Comparison of ENCODE assay signal across 8 mouse cellular contexts in genomic region chr10:30618918-30619210, GRCm38 (mm10). TPM values are rescaled to one million over a fixed set of nuclear protein-coding genes. Genes with fewer than 3 reads are reported as not detected.
A peak's percentile ranks its signal among the peaks of the same experiment; 100 is the strongest.
DNase-seq lines count a peak whose midpoint lies in the region; ATAC-seq and TF ChIP-seq lines count a peak whose summit lies in the region.

No protein-coding gene starts in this region.

- no peaks in the 10 kb centered on the region for H3K9me3 ChIP-seq in kidney, postnatal 0 days (replicated peaks; ENCODE audit: low read length)
- no peaks in the 10 kb centered on the region for H3K9me3 ChIP-seq in embryonic facial prominence, embryonic 13.5 days
- no peaks in the 10 kb centered on the region for H3K9me3 ChIP-seq in intestine, embryonic 16.5 days (ENCODE audit: control insufficient read depth, low read length)

- no peaks in the 10 kb centered on the region for H3K36me3 ChIP-seq in kidney, postnatal 0 days (ENCODE audit: insufficient read depth, low read length)
- no peaks in the 10 kb centered on the region for H3K36me3 ChIP-seq in embryonic facial prominence, embryonic 13.5 days
- no peaks in the 10 kb centered on the region for H3K36me3 ChIP-seq in intestine, embryonic 16.5 days (ENCODE audit: control insufficient read depth, insufficient read depth, low read length)
- no peaks in the 10 kb centered on the region for H3K36me3 ChIP-seq in myocyte (ENCODE audit: control insufficient read depth, insufficient read depth)

- peak overlapping the region; percentile 68 for H3K4me3 ChIP-seq in kidney, postnatal 0 days (replicated peaks; ENCODE audit: low read depth, low read length)
- peak overlapping the region; percentile 62 for H3K4me3 ChIP-seq in embryonic facial prominence, embryonic 13.5 days
- H3K4me3 ChIP-seq in intestine, embryonic 16.5 days (ENCODE audit: low read length): peak overlapping the region; percentile 64
- peak overlapping the region; percentile 66 for H3K4me3 ChIP-seq in myocyte

- peak overlapping the region; percentile 94; the same call in 1 of the 2 replicates for H3K27ac ChIP-seq in kidney, postnatal 0 days
- peak overlapping the region; percentile 95 for H3K27ac ChIP-seq in embryonic facial prominence, embryonic 13.5 days
- H3K27ac ChIP-seq in intestine, embryonic 16.5 days (ENCODE audit: low read length): no peak overlapping the region

- no peak overlapping the region for H3ac ChIP-seq in myocyte (ENCODE audit: control insufficient read depth, insufficient read length)

- WGBS in kidney, postnatal 0 days: 40% methylated on average over 3 of the region's 3 CpGs
- WGBS in embryonic facial prominence, embryonic 13.5 days: 42% methylated on average over 3 of the region's 3 CpGs
- WGBS in intestine, embryonic 16.5 days: 48% methylated on average over 3 of the region's 3 CpGs

- DNase-seq in kidney, postnatal 0 days (ENCODE audit: low spot score): no peak
- DNase-seq in kidney, adult 8-10 months: no peak
- no peak for DNase-seq in left cerebral cortex, adult 11 months (ENCODE audit: low spot score)

- ATAC-seq in kidney, postnatal 0 days (replicated peaks; ENCODE audit: low FRiP score, low read depth): no peak
- ATAC-seq in embryonic facial prominence, embryonic 13.5 days (ENCODE audit: insufficient number of reproducible peaks, insufficient read depth, low FRiP score, low TSS enrichment, low read depth): no peak
- no peak for ATAC-seq in intestine, embryonic 16.5 days
- ATAC-seq in cerebellum, adult (ENCODE audit: insufficient number of reproducible peaks, low FRiP score, low TSS enrichment): no peak
- ATAC-seq in CD4-positive, CD25-positive, alpha-beta regulatory T cell, adult 4 months: no peak

- H3K9ac ChIP-seq in kidney, postnatal 0 days (ENCODE audit: low read depth, low read length): peak overlapping the region; percentile 77; the same call in 1 of the 2 replicates
- peak overlapping the region; percentile 80; the same call in 1 of the 2 replicates for H3K9ac ChIP-seq in embryonic facial prominence, embryonic 13.5 days
- H3K9ac ChIP-seq in intestine, embryonic 16.5 days (ENCODE audit: low read depth, low read length): 0 out of 2 replicates have a peak overlapping the region, but pooled peaks have one; percentile 77

- no peaks in the 10 kb centered on the region for H3K79me2 ChIP-seq in myocyte (ENCODE audit: control insufficient read depth, insufficient read depth)

- no peak for TF ChIP-seq POLR2A in myocyte (IDR thresholded peaks at IDR 0.05; ENCODE audit: insufficient read length, low read depth)

- H3K4me1 ChIP-seq in kidney, postnatal 0 days (replicated peaks; ENCODE audit: insufficient read depth, low read length): no peaks in the 10 kb centered on the region; the same call in 1 of the 2 replicates
- H3K4me1 ChIP-seq in embryonic facial prominence, embryonic 13.5 days: peaks cover 3% of the 10 kb centered on the region
- 0 out of 2 replicates have a peak, but pooled peaks cover 3% of the 10 kb centered on the region for H3K4me1 ChIP-seq in intestine, embryonic 16.5 days (ENCODE audit: control insufficient read depth, insufficient read depth, low read length)

- peak overlapping the region; percentile 81 for H3K4me2 ChIP-seq in kidney, postnatal 0 days (ENCODE audit: low read length)
- H3K4me2 ChIP-seq in embryonic facial prominence, embryonic 13.5 days: peak overlapping the region; percentile 72
- peak overlapping the region; percentile 67 for H3K4me2 ChIP-seq in intestine, embryonic 16.5 days (ENCODE audit: low read depth, low read length)
- H3K4me2 ChIP-seq in myocyte (ENCODE audit: low read depth): peak overlapping the region; percentile 79

- no peaks in the 10 kb centered on the region for H3K27me3 ChIP-seq in kidney, postnatal 0 days (ENCODE audit: insufficient read depth, low read length)
- no peaks in the 10 kb centered on the region for H3K27me3 ChIP-seq in embryonic facial prominence, embryonic 13.5 days
- no peaks in the 10 kb centered on the region for H3K27me3 ChIP-seq in intestine, embryonic 16.5 days (replicated peaks; ENCODE audit: control insufficient read depth, insufficient read depth, low read length)
- H3K27me3 ChIP-seq in myocyte (ENCODE audit: control insufficient read depth, insufficient read depth, insufficient read length): no peaks in the 10 kb centered on the region

- no peak for TF ChIP-seq CTCF in kidney, postnatal 0 days (IDR thresholded peaks at IDR 0.05; ENCODE audit: low read depth)

TF ChIP-seq in myocyte, 11 proteins besides CTCF, POLR2A, EP300 and RAD21:
- TF ChIP-seq E2F4 (IDR thresholded peaks at IDR 0.05; ENCODE audit: insufficient read depth) (no peak), USF1 (IDR thresholded peaks at IDR 0.05; ENCODE audit: low read depth) (peak; percentile 1)

RNA-seq across cellular contexts. Expression of gene Hint3, which starts 10.6 kb away (rescaled TPM):
- 42.1 and 45.3 TPM in 2 replicates for polyA plus RNA-seq in kidney, postnatal 0 days (2015; fragmentation: Nextera tagmentation; extraction: Ambion mirVana)
- 17.7 and 22.1 TPM in 2 replicates for polyA plus RNA-seq in embryonic facial prominence, embryonic 13.5 days (2015; fragmentation: Nextera tagmentation; extraction: Ambion mirVana)
- polyA plus RNA-seq in intestine, embryonic 16.5 days (2015; fragmentation: Nextera tagmentation; extraction: Ambion mirVana): 37.9 and 42.6 TPM in 2 replicates
- 12.1 TPM for polyA plus RNA-seq in myocyte (2012; fragmentation: generic; extraction: Trizol)
- 10 to 100 TPM; 42.7 to 50.5 TPM for polyA plus RNA-seq in CD4-positive, CD25-positive, alpha-beta regulatory T cell, adult 4 months (2017; shearing (Covaris generic))

RNA-seq across cellular contexts. Expression of gene Trmt11, which starts 18.3 kb away (rescaled TPM):
- polyA plus RNA-seq in kidney, postnatal 0 days (2015; fragmentation: Nextera tagmentation; extraction: Ambion mirVana): 23.5 and 24.3 TPM in 2 replicates
- polyA plus RNA-seq in embryonic facial prominence, embryonic 13.5 days (2015; fragmentation: Nextera tagmentation; extraction: Ambion mirVana): 32.1 and 34.7 TPM in 2 replicates
- polyA plus RNA-seq in intestine, embryonic 16.5 days (2015; fragmentation: Nextera tagmentation; extraction: Ambion mirVana): 24.0 and 27.7 TPM in 2 replicates
- polyA plus RNA-seq in myocyte (2012; fragmentation: generic; extraction: Trizol): 2.1 TPM
- 10 to 100 TPM; 34.6 to 47.4 TPM for polyA plus RNA-seq in CD4-positive, CD25-positive, alpha-beta regulatory T cell, adult 4 months (2017; shearing (Covaris generic))
